Mouse (Mus musculus) liver, embryonic 12.5 days (tissue): ENCODE measurements around the gene Fads6. TPM values are rescaled to one million over a fixed set of nuclear protein-coding genes. Genes with fewer than 3 reads are reported as not detected.

Experiments used
- microRNA-seq: library from miRNA; unstranded; fragments of <30 nt; microRNA quantifications from one replicate; pipeline ENCODE4, GENCODE M21; 2017
- polyA plus RNA-seq: library from polyadenylated mRNA; unstranded; fragments of >200 nt; fragmentation: Nextera tagmentation; extraction: Ambion mirVana; gene quantifications from 2 replicates; pipeline ENCODE4 v1.2.1, GENCODE M21; 2016

Fads6 gene
- polyA plus RNA-seq, 1 experiment from 2014 or later: 2.4 TPM

Small RNA genes lying within 50 kb of the gene (microRNA-seq; reads per million reads assigned to microRNA genes)
- not detected for gene Gm25837

Other genes with a start within 250 kb of the Fads6 start
- 0.23 TPM in 1 of 2 replicates, not detected in the other for gene Cd300ld3, start 249.3 kb downstream of the Fads6 start, polyA plus RNA-seq
- gene Cd300e, start 235.5 kb downstream of the Fads6 start, polyA plus RNA-seq: 0.50 and 0.61 TPM in 2 replicates
- 4.7 and 6.1 TPM in 2 replicates for gene Rab37, start 206.2 kb downstream of the Fads6 start, polyA plus RNA-seq
- gene Cd300lf, start 163.7 kb downstream of the Fads6 start, polyA plus RNA-seq: 0.90 and 1.3 TPM in 2 replicates
- 74.5 and 75.7 TPM in 2 replicates for gene Slc9a3r1, start 134.3 kb downstream of the Fads6 start, polyA plus RNA-seq
- gene Tmem104, start 110.2 kb downstream of the Fads6 start, polyA plus RNA-seq: 7.5 and 8.1 TPM in 2 replicates
- gene Nat9, start 109.8 kb downstream of the Fads6 start, polyA plus RNA-seq: 12.8 and 12.9 TPM in 2 replicates
- 0.51 and 0.62 TPM in 2 replicates for gene Grin2c, start 30.4 kb downstream of the Fads6 start, polyA plus RNA-seq
- gene Fdxr, start 20.6 kb downstream of the Fads6 start, polyA plus RNA-seq: 17.1 and 17.8 TPM in 2 replicates
- gene Otop2, start 9.5 kb upstream of the Fads6 start, polyA plus RNA-seq: not detected in 2 replicates
- gene Ush1g, start 24.4 kb upstream of the Fads6 start, polyA plus RNA-seq: 0.25 and 0.32 TPM in 2 replicates
- not detected in 2 replicates for gene Otop3, start 37.1 kb upstream of the Fads6 start, polyA plus RNA-seq
- 1.8 TPM in 2 replicates for gene Hid1, start 70.1 kb upstream of the Fads6 start, polyA plus RNA-seq
- gene Cdr2l, start 84.3 kb upstream of the Fads6 start, polyA plus RNA-seq: 4.2 TPM in 2 replicates
- gene Mrpl58, start 106.1 kb upstream of the Fads6 start, polyA plus RNA-seq: 116 and 120 TPM in 2 replicates
- gene Atp5h, start 122.3 kb upstream of the Fads6 start, polyA plus RNA-seq: 624 and 630 TPM in 2 replicates
- 8.6 and 9.3 TPM in 2 replicates for gene Kctd2, start 122.5 kb upstream of the Fads6 start, polyA plus RNA-seq
- 0.18 and 0.22 TPM in 2 replicates for gene Trim80, start 142.9 kb upstream of the Fads6 start, polyA plus RNA-seq
- gene Slc16a5, start 164.8 kb upstream of the Fads6 start, polyA plus RNA-seq: 0.08 and 0.10 TPM in 2 replicates
- gene Armc7, start 178.0 kb upstream of the Fads6 start, polyA plus RNA-seq: 4.0 and 4.2 TPM in 2 replicates
- 68.4 and 69.0 TPM in 2 replicates for gene Nt5c, start 194.2 kb upstream of the Fads6 start, polyA plus RNA-seq
- 307 and 318 TPM in 2 replicates for gene Jpt1, start 216.7 kb upstream of the Fads6 start, polyA plus RNA-seq
- 574 and 585 TPM in 2 replicates for gene Sumo2, start 238.6 kb upstream of the Fads6 start, polyA plus RNA-seq